Mouse (Mus musculus): ENCODE results near the gene Hsd17b11. TPM values are rescaled to one million over a fixed set of nuclear protein-coding genes. Genes with fewer than 3 reads are reported as not detected.

Gene Hsd17b11
- total and polyA plus RNA-seq, 3 experiments: 8.7 to 16.0 TPM; not detected in 1

GRCm38 (mm10) chr5:104058021-104058420 is 36.3 kb upstream of the Hsd17b11 start:
- H3K9ac ChIP-seq (ENCODE audit: control insufficient read depth, low read depth, low read length, poor library complexity, severe bottlenecking): no peak overlapping the region
- peaks cover 17 to 19% of the 10 kb centered on the region in 2 experiments for H3K4me1 ChIP-seq (ENCODE audit: control insufficient read depth in 1 of 2, insufficient read depth in 2 of 2, low read length in 2 of 2)
- peaks cover 14 to 29% of the 10 kb centered on the region in 2 experiments for H3K36me3 ChIP-seq (ENCODE audit: control insufficient read depth in 1 of 2, insufficient read depth in 2 of 2, low read length in 2 of 2)
- H3K27ac ChIP-seq (ENCODE audit: control insufficient read depth, low read depth, low read length): no peak overlapping the region
- H3K79me2 ChIP-seq (ENCODE audit: control insufficient read depth, insufficient read depth, low read length, poor library complexity): no peaks in the 10 kb centered on the region
- TF ChIP-seq ZC3H11A (IDR thresholded peaks at IDR 0.05; ENCODE audit: low read depth, low read length): peak; percentile 26; the same call in 1 of the 2 replicates
- peak; percentile 74 to 93 (median 89) for TF ChIP-seq CTCF (IDR thresholded peaks at IDR 0.05 in 2 of 3, conservative IDR thresholded peaks at IDR 0.05 in 1 of 3; ENCODE audit: control insufficient read depth in 1 of 3, insufficient read depth in 1 of 3, low read depth in 2 of 3, low read length in 3 of 3, poor library complexity in 1 of 3, severe bottlenecking in 1 of 3)
- no peak for TF ChIP-seq GATA1 (IDR thresholded peaks at IDR 0.05; ENCODE audit: low read depth, low read length)
- peak; percentile 71 for TF ChIP-seq SMC3 (IDR thresholded peaks at IDR 0.05; ENCODE audit: low read depth, low read length)
- no peak for TF ChIP-seq UBTF (IDR thresholded peaks at IDR 0.05; ENCODE audit: borderline replicate concordance, insufficient read depth, low read depth, low read length)
- peak; percentile 19 for TF ChIP-seq RAD21 (IDR thresholded peaks at IDR 0.05; ENCODE audit: low read depth, low read length)
- TF ChIP-seq MYC (IDR thresholded peaks at IDR 0.05; ENCODE audit: low read depth, low read length): no peak
- H3K27me3 ChIP-seq (ENCODE audit: control insufficient read depth in 1 of 2, insufficient read depth in 2 of 2, low read length in 2 of 2): no peaks in the 10 kb centered on the region
- no peaks in the 10 kb centered on the region for H3K9me3 ChIP-seq (replicated peaks; ENCODE audit: insufficient read depth, low read length)
- H3K4me3 ChIP-seq (ENCODE audit: control insufficient read depth in 1 of 2, insufficient read depth in 1 of 2, low read depth in 2 of 2, low read length in 2 of 2): no peak overlapping the region
- peak; percentile 57 for DNase-seq (ENCODE audit: low read depth, low spot score)

GRCm38 (mm10) chr5:104056295-104056694 is 34.6 kb upstream of the Hsd17b11 start:
- no peaks in the 10 kb centered on the region for H3K27me3 ChIP-seq (ENCODE audit: control insufficient read depth in 1 of 2, insufficient read depth in 2 of 2, low read length in 2 of 2)
- H3K4me1 ChIP-seq (ENCODE audit: control insufficient read depth in 1 of 2, insufficient read depth in 2 of 2, low read length in 2 of 2): peaks cover 6 to 11% of the 10 kb centered on the region in 2 experiments
- no peak overlapping the region for H3K9ac ChIP-seq (ENCODE audit: control insufficient read depth, low read depth, low read length, poor library complexity, severe bottlenecking)
- TF ChIP-seq E2F4 (IDR thresholded peaks at IDR 0.05; ENCODE audit: borderline replicate concordance, low read depth, low read length) (no peak), KAT2A (conservative IDR thresholded peaks at IDR 0.05; ENCODE audit: low read depth, low read length) (no peak), SMC3 (IDR thresholded peaks at IDR 0.05; ENCODE audit: low read depth, low read length) (no peak), GATA1 (IDR thresholded peaks at IDR 0.05; ENCODE audit: low read depth, low read length) (no peak), MAFK (IDR thresholded peaks at IDR 0.05; ENCODE audit: borderline replicate concordance, low read depth, low read length) (no peak)
- H3K27ac ChIP-seq (ENCODE audit: control insufficient read depth, low read depth, low read length): no peak overlapping the region
- DNase-seq (ENCODE audit: low read depth, low spot score): no peak
- H3K4me3 ChIP-seq (ENCODE audit: control insufficient read depth in 1 of 2, insufficient read depth in 1 of 2, low read depth in 2 of 2, low read length in 2 of 2): no peak overlapping the region
- H3K36me3 ChIP-seq (ENCODE audit: control insufficient read depth in 1 of 2, insufficient read depth in 2 of 2, low read length in 2 of 2): peaks cover 12 to 14% of the 10 kb centered on the region in 2 experiments
- 0 out of 2 replicates have a peak, but pooled peaks cover 2% of the 10 kb centered on the region for H3K79me2 ChIP-seq (ENCODE audit: control insufficient read depth, insufficient read depth, low read length, poor library complexity)
- no peaks in the 10 kb centered on the region for H3K9me3 ChIP-seq (replicated peaks; ENCODE audit: insufficient read depth, low read length)

- Histone ChIP-seq H3K36me3 (ENCODE audit: control insufficient read depth in 1 of 2, insufficient read depth in 2 of 2, low read length in 2 of 2) (peaks cover 12 to 14% of the 10 kb centered on the region in 2 experiments), H3K27ac (ENCODE audit: control insufficient read depth, low read depth, low read length) (no peak overlapping the region), H3K4me3 (ENCODE audit: control insufficient read depth in 1 of 2, insufficient read depth in 1 of 2, low read depth in 2 of 2, low read length in 2 of 2) (no peak overlapping the region), H3K9me3 (replicated peaks; ENCODE audit: insufficient read depth, low read length) (no peaks in the 10 kb centered on the region), H3K79me2 (ENCODE audit: control insufficient read depth, insufficient read depth, low read length, poor library complexity) (0 out of 2 replicates have a peak, but pooled peaks cover 2% of the 10 kb centered on the region), H3K27me3 (ENCODE audit: control insufficient read depth in 1 of 2, insufficient read depth in 2 of 2, low read length in 2 of 2) (no peaks in the 10 kb centered on the region), H3K9ac (ENCODE audit: control insufficient read depth, low read depth, low read length, poor library complexity, severe bottlenecking) (no peak overlapping the region), H3K4me1 (ENCODE audit: control insufficient read depth in 1 of 2, insufficient read depth in 2 of 2, low read length in 2 of 2) (peaks cover 6 to 8% of the 10 kb centered on the region in 2 experiments)
- TF ChIP-seq SMC3 (IDR thresholded peaks at IDR 0.05; ENCODE audit: low read depth, low read length) (no peak), CHD1 (IDR thresholded peaks at IDR 0.05; ENCODE audit: low read depth, low read length) (no peak), HCFC1 (IDR thresholded peaks at IDR 0.05; ENCODE audit: low read depth, low read length) (no peak), MAFK (IDR thresholded peaks at IDR 0.05; ENCODE audit: borderline replicate concordance, low read depth, low read length) (no peak), ZMIZ1 (IDR thresholded peaks at IDR 0.05; ENCODE audit: low read depth, low read length) (no peak), EP300 (IDR thresholded peaks at IDR 0.05; ENCODE audit: low read depth in 1 of 2, low read length in 2 of 2) (no peak), ELF1 (IDR thresholded peaks at IDR 0.05; ENCODE audit: low read depth, low read length) (no peak), MYC (IDR thresholded peaks at IDR 0.05; ENCODE audit: low read depth, low read length) (no peak)
- no peak for DNase-seq (ENCODE audit: low read depth, low spot score)
Measured at GRCm38 (mm10) chr5:104055816-104056215, 34.1 kb upstream of the Hsd17b11 start.
